Mouse (Mus musculus) myocyte (in vitro differentiated cells): ENCODE results near the gene Zmym6.

ENCODE experiments used
- CEBPB ChIP-seq: IDR thresholded peaks from 2 replicates; pipeline ENCODE4 v1.6.1; 2011; ENCODE audit warnings: mild to moderate bottlenecking, moderate library complexity; ENCODE audit not compliant: poor library complexity, insufficient read depth, severe bottlenecking
- E2F4 ChIP-seq: IDR thresholded peaks from one replicate; pipeline ENCODE4 v1.6.1; 2011; ENCODE audit warnings: mild to moderate bottlenecking, control low read depth, moderate library complexity; ENCODE audit not compliant: insufficient read depth
- MAX ChIP-seq: IDR thresholded peaks from one replicate; pipeline ENCODE4 v1.6.1; 2011; ENCODE audit warnings: low read depth, mild to moderate bottlenecking, control low read depth
- MYOD1 ChIP-seq, 3 experiments: IDR thresholded peaks; one replicate each; pipeline ENCODE4 v1.6.1; 2011; ENCODE audit warnings: control low read depth in 2 of 3, low read depth in 2 of 3, mild to moderate bottlenecking in 2 of 3, moderate library complexity in 1 of 3; ENCODE audit not compliant: insufficient read length in 2 of 3, control insufficient read depth in 1 of 3
- MYOG ChIP-seq, 3 experiments: IDR thresholded peaks; one replicate each; pipeline ENCODE4 v1.6.1; 2011; ENCODE audit warnings: control low read depth in 2 of 3, low read depth in 2 of 3, mild to moderate bottlenecking in 2 of 3; ENCODE audit not compliant: insufficient read length in 2 of 3, control insufficient read depth in 1 of 3, insufficient read depth in 1 of 3
- POLR2A ChIP-seq: IDR thresholded peaks from one replicate; pipeline ENCODE4 v1.6.1; 2011; ENCODE audit warnings: low read depth, mild to moderate bottlenecking, control low read depth, moderate library complexity; ENCODE audit not compliant: insufficient read length
- POLR2AphosphoS2 ChIP-seq: IDR thresholded peaks from one replicate; pipeline ENCODE4 v1.6.1; 2011; ENCODE audit warnings: low read depth, control low read depth; ENCODE audit not compliant: insufficient read length
- REST ChIP-seq: IDR thresholded peaks from one replicate; pipeline ENCODE4 v1.6.1; 2011; ENCODE audit warnings: mild to moderate bottlenecking, control low read depth, moderate library complexity; ENCODE audit not compliant: insufficient read depth, insufficient read length
- SRF ChIP-seq: IDR thresholded peaks from one replicate; pipeline ENCODE4 v1.6.1; 2011; ENCODE audit warnings: low read depth; ENCODE audit not compliant: control insufficient read depth, insufficient read length
- TCF12 ChIP-seq: IDR thresholded peaks from one replicate; pipeline ENCODE4 v1.6.1; 2011; ENCODE audit warnings: mild to moderate bottlenecking, control low read depth; ENCODE audit not compliant: poor library complexity, insufficient read depth, severe bottlenecking
- TCF3 ChIP-seq: IDR thresholded peaks from one replicate; pipeline ENCODE4 v1.6.1; 2011; ENCODE audit warnings: low read depth, control low read depth; ENCODE audit not compliant: insufficient read length
- USF1 ChIP-seq: IDR thresholded peaks from one replicate; pipeline ENCODE4 v1.6.1; 2011; ENCODE audit warnings: low read depth, mild to moderate bottlenecking, control low read depth, moderate library complexity

DNA sequence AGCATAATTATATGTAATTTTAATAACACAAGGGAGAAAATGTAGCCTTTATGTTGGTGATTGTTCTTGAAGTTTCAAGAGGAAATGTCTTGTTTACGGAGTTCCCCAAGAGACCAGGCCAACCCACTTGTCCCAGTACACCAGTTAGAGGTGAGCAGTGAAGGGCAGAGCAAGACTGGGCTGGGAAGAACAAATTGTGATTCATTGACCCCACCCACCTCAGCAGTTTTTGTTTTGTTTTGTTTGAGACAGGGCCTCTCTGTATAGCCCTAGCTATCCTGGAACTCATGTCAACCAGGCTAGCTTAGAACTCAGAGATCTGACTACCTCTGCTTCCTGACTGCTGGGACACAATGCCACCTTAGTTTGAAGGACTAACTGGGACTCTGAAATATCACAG lies 47.1 kb downstream of the Zmym6 start:
- TF ChIP-seq POLR2AphosphoS2 (no peak), CEBPB (no peak), MAX (no peak), POLR2A (no peak), MYOG (IDR thresholded peaks at IDR 0.05; ENCODE audit: control insufficient read depth in 1 of 3, insufficient read depth in 1 of 3, insufficient read length in 2 of 3, low read depth in 2 of 3) (no peak), E2F4 (no peak), SRF (no peak), TCF12 (no peak), USF1 (no peak), MYOD1 (IDR thresholded peaks at IDR 0.05; ENCODE audit: control insufficient read depth in 1 of 3, insufficient read length in 2 of 3, low read depth in 2 of 3) (no peak), REST (no peak), TCF3 (no peak)
